Mouse (Mus musculus): ENCODE results near the gene Flywch1.
A peak's percentile ranks its signal among the peaks of the same experiment; 100 is the strongest.

Gene Flywch1

GRCm38 (mm10) chr17:23771284-23772218 is at the start of gene Flywch1:
Gene Flywch1 (minus strand): TSS chr17:23771602.
- peak; percentile 98 for DNase-seq (ENCODE audit: low read depth, low spot score)

DNA sequence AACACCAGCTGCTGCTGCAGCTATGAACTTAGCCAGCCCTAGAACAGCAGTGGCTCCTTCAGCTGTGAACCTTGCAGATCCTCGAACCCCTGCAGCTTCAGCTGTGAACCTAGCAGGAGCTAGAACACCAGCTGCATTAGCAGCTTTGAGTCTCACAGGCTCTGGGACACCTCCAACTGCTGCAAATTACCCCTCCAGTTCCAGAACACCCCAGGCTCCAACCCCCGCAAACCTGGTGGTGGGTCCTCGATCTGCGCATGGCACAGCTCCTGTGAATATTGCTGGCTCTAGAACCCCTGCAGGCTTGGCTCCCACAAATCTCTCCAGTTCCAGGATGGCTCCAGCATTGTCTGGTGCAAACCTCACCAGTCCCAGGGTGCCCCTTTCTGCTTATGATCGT is 49.3 kb upstream of the Flywch1 start:
- DNase-seq (ENCODE audit: low read depth, low spot score), result no peak

- no peak for DNase-seq (ENCODE audit: low read depth, low spot score)
Observed at GRCm38 (mm10) chr17:23819235-23819634, 47.8 kb upstream of the Flywch1 start.

GRCm38 (mm10) chr17:23818579-23818978 is 47.2 kb upstream of the Flywch1 start:
- DNase-seq (ENCODE audit: low read depth, low spot score), result no peak

- DNase-seq (ENCODE audit: low read depth, low spot score), result no peak
Observed at GRCm38 (mm10) chr17:23815641-23816040, 44.2 kb upstream of the Flywch1 start.

DNA sequence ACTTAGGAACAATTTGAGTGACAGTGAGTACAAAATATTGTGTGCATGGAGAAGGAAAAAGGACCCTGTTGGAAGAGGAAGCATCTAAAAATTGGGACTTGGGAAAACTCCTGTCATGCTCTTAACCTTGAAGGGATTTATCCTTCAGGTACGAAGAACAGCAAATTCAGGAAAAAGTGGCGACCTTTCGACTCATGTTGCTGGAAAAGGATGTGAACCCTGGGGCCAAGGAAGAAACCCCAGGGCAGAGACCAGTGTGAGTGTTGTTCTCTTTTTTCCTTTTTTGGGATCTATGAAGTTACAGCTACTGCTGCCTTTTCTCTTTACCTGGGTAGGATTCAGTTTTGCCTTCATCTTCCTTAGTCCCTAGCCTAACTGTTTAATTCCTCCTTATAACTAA is 36.5 kb upstream of the Flywch1 start:
- no peak for DNase-seq (ENCODE audit: low read depth, low spot score)

GRCm38 (mm10) chr17:23806867-23807266 is 35.5 kb upstream of the Flywch1 start:
- DNase-seq (ENCODE audit: low read depth, low spot score), result no peak

DNA sequence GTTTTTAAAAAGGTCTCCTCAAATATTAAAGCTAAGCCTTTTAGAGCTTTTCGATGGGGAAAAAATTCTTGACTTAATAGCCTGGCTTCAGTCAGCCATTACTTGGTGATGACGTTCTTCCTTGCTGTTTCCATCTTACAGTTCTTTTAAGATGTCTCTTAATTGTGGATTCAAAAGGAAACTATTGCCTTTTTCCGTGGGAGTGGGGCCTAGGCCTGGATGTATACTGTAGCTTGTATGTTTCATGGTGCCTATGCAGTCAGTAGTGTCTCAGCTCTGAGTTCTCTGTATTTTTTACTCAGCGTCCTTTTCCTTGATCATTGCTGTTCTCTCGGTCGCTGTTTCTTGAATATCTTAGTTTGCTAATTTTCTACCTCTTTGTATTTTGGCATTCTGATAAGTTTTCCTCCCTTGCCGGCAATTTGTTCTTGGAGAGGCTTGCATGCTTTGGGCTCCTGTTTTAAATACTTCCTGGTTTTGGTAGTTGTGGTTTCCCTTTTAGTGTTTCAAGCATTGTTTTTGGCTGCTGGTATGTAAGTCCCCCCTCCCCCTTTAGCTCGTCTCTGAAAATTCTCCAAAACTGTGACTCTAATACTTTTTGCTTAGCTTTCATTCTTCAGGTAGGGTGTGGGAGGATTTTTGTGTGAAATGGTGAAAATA is 33.2 kb upstream of the Flywch1 start:
- DNase-seq (ENCODE audit: low read depth, low spot score), result peak; percentile 65

DNA sequence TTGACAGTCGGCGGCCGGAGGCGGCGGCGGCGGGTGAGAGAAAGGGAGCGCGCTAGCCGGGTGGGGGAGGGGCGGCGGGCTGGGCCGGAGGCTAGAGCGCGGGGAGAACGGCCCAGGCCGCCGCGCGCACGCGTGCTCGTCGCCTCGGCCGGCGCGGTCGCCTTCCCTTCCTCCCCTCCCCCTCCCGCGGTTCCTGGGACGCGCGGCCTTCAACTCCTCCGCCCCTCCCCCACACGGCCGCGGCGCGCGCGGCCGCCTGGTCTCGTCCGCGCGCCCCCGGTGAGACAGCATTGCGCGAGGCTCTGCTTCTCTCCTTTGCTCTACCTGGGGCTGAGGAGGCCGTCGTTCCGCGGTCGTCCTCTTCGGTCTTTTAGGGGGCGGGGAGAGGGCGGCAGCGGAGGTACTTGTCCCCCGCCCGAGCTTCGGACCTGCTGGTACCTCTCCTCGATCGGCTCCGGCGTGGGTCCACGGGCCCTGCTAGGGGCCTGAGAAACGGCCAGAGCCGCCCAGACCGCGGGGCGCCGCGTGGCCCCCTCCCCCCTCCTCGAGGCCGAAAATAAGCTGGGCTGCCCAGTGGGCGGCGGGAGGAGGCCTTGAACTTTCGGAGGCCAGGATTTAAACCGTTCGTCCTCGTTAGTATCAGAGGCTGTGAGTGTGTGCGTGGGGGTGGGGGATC is 32.1 kb upstream of the Flywch1 start:
- DNase-seq (ENCODE audit: low read depth, low spot score), result peak; percentile 88

DNA sequence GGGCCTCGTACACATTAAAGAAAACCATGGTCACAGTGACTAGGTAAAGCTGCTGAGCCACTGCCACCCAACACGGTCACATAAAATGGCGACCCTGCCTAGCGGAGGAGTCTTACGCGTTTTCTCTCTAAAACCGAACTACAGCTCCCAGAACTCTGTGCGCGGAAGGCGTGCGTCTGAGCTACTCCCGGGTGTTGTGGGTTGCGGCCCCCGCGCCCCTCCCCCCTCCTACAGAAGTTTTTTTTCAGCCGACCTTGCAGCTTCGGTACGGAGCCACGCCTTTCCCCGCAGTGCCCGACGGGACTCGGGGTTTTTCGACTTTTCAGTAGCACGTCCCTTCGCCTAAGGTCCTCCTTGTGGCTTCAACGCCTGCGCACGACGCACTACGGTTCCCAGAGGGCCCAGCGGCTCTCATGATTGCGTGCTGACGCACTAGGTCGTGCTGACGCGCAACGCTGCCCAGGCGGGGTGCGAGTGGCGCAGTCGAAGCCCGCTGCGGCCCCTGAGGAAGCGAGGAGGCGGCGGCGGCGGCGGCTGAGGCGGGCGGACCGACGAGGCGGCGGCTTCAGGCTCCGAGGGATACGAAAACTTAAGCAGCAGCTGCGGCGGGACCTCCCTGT is 31.5 kb upstream of the Flywch1 start:
- DNase-seq (ENCODE audit: low read depth, low spot score), result peak; percentile 99

GRCm38 (mm10) chr17:23801627-23802026 is 30.2 kb upstream of the Flywch1 start:
- DNase-seq (ENCODE audit: low read depth, low spot score), result no peak

DNA sequence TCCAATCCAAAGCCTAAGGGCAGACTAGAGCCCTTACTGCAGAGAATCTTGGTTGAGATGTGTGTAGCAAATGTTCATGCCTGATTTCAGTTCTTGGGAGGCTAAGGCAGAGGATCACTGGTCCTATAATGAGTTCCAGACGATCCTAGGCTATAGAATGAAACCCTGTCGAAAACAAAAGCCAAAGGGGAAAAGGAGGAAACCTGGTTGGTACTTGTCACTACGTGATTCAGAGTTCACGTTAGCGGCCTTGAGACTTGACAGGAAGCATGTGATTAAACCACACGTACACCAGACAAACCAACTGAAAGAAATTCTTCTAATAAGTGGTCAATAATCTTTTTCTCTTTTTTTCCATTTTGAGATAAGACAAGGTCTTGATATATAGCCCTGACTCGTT is 25.9 kb upstream of the Flywch1 start:
- no peak for DNase-seq (ENCODE audit: low read depth, low spot score)

GRCm38 (mm10) chr17:23795323-23795722 is 23.9 kb upstream of the Flywch1 start:
- DNase-seq (ENCODE audit: low read depth, low spot score), result no peak

DNA sequence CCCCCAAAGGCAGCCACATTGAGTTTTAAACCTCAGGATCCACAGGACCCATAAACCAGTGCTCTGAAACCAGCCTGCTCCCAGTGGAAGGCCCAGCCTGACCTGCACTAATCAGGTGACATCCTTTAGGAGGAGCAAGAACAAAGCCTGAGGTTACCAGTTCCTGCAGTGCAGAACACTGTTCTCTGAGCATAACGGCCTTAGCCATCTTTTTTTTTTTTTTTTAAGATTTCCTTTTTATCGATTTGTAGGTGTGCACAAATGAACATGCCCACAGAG is 19.6 kb upstream of the Flywch1 start:
- DNase-seq (ENCODE audit: low read depth, low spot score), result no peak

GRCm38 (mm10) chr17:23790269-23791078 is 19.1 kb upstream of the Flywch1 start, which contains the start of gene Srrm2:
Gene Srrm2 (plus strand): TSS chr17:23790532.
- no peak for DNase-seq (ENCODE audit: low read depth, low spot score)

GRCm38 (mm10) chr17:23789749-23790268 is 18.4 kb upstream of the Flywch1 start:
- DNase-seq (ENCODE audit: low read depth, low spot score), result no peak

DNA sequence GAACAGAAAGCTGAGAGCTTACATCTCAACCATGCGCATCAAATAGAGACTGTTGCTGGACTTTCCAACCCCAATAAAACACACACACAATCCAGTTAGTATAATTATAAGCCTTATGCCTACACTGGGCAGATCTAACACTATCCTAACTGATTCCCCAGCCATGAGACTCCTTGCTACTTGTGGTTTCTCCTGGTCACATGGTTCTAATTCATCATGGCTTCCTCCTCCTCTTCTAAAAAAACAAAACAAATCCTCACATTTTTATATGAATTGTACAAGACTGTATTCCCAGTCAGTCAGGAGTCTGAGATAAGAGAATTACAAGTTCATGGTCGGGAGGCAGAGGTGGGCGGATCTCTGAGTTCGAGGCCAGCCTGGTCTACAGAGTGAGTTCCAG is 17.6 kb upstream of the Flywch1 start:
- no peak for DNase-seq (ENCODE audit: low read depth, low spot score)

DNA sequence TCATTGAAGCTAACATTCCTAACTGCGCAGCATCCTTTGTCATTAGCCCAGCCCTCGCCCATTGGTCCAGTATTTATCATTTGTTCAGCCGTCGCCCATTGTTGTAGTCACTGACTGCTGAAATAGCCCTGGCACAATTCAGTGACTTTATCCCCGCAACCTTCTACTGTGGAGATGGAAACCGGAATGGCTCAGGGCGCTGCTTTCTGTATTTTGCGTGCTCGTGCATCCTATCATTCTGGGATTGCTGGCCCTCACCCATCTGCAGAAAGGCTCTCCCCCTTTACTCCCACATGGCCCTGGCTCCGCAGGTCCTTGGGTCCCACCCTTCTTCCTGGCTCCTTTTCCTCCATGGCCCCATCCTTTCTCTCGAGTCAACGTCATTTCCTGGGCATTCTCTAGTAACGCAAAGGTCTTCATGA is 15.1 kb upstream of the Flywch1 start:
- no peak for DNase-seq (ENCODE audit: low read depth, low spot score)

DNA sequence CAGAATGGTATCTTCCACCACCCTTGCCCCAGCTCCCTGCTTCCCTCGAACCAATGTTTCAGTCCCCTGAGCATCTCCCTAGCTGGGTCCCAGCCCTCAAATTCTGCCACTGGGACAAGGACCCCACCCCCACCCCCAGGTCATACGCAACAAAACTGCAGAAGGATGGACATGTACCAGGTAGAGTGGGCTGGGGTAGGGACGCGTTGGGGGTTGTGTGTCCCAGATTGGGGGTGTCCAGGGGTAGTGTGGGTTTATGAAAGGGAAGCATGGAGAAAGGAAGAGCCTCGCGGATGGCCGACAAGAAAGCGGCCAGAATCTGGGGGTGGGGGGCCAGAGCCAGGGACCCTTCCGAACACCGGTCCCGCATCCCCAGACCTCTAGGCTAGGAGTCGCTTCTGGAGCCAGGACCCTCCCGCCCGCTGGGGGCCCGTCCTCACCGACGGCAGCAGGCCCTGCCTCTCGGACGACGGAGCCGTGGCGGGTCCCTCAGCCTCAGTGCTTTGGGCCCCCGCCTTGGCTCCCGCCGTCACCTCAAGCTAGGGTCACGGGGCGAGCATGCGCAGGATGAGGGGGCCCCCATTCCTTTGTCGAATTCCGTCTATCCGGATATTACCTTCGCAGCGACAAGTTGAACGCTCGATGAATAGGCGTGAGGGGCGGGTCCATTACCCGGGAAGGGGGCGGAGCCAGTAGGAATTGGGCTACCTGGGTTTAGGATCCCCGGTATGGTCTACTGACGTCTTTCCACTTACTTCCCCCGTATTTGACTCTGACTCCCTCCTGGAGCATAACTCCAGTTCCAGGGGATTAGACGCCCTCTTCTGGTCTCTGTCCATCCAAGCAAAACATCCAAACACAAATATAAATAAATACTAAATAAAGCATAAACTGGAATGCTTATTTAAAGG is 14.4 kb upstream of the Flywch1 start, which contains the start of gene Flywch2:
TSS of gene Flywch2 (minus strand) at position 521 of the 911 bp plus-strand sequence.
- no peak for DNase-seq (ENCODE audit: low read depth, low spot score)

DNA sequence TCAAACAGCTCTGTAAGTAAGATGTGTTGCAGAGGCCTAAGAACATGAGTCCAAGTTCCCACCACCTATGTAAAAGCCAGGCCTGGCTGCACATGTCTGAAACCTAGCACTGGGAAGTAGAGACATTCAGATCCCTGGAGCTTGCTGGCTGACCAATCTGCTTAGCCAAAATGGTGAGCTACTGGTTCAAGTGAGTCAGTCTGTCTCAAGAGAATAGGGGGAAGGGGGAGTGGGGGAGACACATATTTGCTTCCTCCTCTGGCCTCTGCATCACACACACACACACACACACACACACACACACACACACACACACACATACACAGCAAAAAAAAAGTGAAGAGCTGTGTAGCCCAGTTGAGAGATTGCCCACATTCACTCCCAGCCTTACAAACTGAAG is 11.9 kb upstream of the Flywch1 start:
- no peak for DNase-seq (ENCODE audit: low read depth, low spot score)

All from A20 (cell line).